Mouse (Mus musculus) heart, postnatal 0 days (tissue): Measurements from ENCODE around the gene Olfr223. TPM values are rescaled to one million over a fixed set of nuclear protein-coding genes. Genes with fewer than 3 reads are reported as not detected.
"Not testable (repeated sequence)": the region's sequence is repeated elsewhere in the genome, so short reads cannot be mapped to it uniquely, and the experiment has no call there.

Source experiments
- ATAC-seq: fragments of 200-750 bp; cut with Nextera tagmentation; 2 replicates; pipeline ENCODE4 v1.8.0; 2017; ENCODE audit warnings: low read depth, moderate number of reproducible peaks, moderate library complexity; ENCODE audit not compliant: insufficient read depth
- DNase-seq: peaks from one replicate; pipeline ENCODE4 v3.0.0-alpha.2; 2016; ENCODE audit warnings: low spot score
- H3K27ac ChIP-seq: fragments of 300-500 bp; sonication (generic); 2 replicates; pipeline ENCODE4 v1.5.1; 2014; ENCODE audit warnings: low read depth, mild to moderate bottlenecking
- H3K27me3 ChIP-seq: fragments of 300-500 bp; sonication (generic); 2 replicates; pipeline ENCODE4 v1.6.1; 2014; ENCODE audit warnings: low read length, mixed read lengths; ENCODE audit not compliant: control insufficient read depth, insufficient read depth
- H3K36me3 ChIP-seq: fragments of 300-500 bp; sonication (generic); replicated peaks from 2 replicates; pipeline ENCODE4 v1.6.1; 2014; ENCODE audit warnings: low read length, mixed read lengths; ENCODE audit not compliant: control insufficient read depth, insufficient read depth
- H3K4me1 ChIP-seq: fragments of 300-500 bp; sonication (generic); 2 replicates; pipeline ENCODE4 v1.6.1; 2014; ENCODE audit warnings: antibody characterized with exemption; ENCODE audit not compliant: control insufficient read depth, insufficient read depth
- H3K4me2 ChIP-seq: fragments of 300-500 bp; sonication (generic); 2 replicates; pipeline ENCODE4 v1.6.1; 2014; ENCODE audit warnings: low read depth, mild to moderate bottlenecking, low read length, moderate library complexity
- H3K4me3 ChIP-seq: fragments of 300-500 bp; sonication (generic); 2 replicates; pipeline ENCODE4 v1.5.1; 2014; ENCODE audit warnings: low read depth, low read length
- H3K9ac ChIP-seq: fragments of 300-500 bp; sonication (generic); replicated peaks from 2 replicates; pipeline ENCODE4 v1.6.1; 2014; ENCODE audit warnings: low read depth, low read length, mixed read lengths
- H3K9me3 ChIP-seq: fragments of 300-500 bp; sonication (generic); replicated peaks from 2 replicates; pipeline ENCODE4 v1.6.1; 2016; ENCODE audit warnings: low read length; ENCODE audit not compliant: control insufficient read depth
- CTCF ChIP-seq: IDR thresholded peaks from 2 replicates; pipeline ENCODE4 v1.5.1; 2016; ENCODE audit warnings: antibody characterized with exemption, control low read depth, low read depth
- EP300 ChIP-seq: IDR thresholded peaks from 2 replicates; pipeline ENCODE4 v1.6.1; 2016; ENCODE audit warnings: antibody characterized with exemption, low read depth
- WGBS: fragments of 180-500 bp; shearing (Covaris S2); extraction: QIAGEN DNeasy Blood & Tissue Kit; methylation state at CpG from one replicate; pipeline ENCODE4 v1.1.7; 2014; 5-methylcytosine and 5-hydroxymethylcytosine counted together
- polyA plus RNA-seq: library from polyadenylated mRNA; unstranded; fragments of >200 nt; fragmentation: Nextera tagmentation; extraction: Ambion mirVana; gene quantifications from 2 replicates; pipeline ENCODE4 v1.2.1, GENCODE M21; 2015
- total RNA-seq: library from RNA; depleted of rRNA; stranded (reverse); fragments of >200 nt; gene quantifications from 2 replicates; pipeline ENCODE4 v1.2.3, GENCODE M21; 2014; ENCODE audit warnings: low replicate concordance

Olfr223 gene
- total and polyA plus RNA-seq, 2 experiments from 2014 or later, result not detected

DNA sequence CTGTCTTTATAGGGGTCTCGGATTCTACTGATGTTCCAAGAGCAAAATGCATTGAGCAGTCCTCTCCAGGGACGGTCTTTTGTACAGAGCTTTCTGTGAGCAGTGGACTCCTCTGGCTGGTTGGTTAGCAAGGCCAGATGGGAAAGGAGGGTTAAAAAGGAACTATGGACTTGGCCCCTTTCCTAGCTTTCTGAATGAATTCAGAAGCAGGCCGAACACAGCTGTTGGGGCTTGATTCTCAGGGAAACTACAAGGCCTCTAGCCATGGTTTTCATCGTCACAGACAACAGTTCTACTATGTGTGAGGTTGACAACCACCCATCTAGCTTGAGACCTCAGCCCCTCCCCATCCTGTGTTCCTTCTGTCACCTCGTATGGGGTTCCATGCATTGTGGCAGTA lies 36.8 kb upstream of the Olfr223 start:
- H3K4me2 ChIP-seq, result no peak overlapping the region
- no peak overlapping the region for H3K27ac ChIP-seq
- no peaks in the 10 kb centered on the region for H3K4me1 ChIP-seq
- no peaks in the 10 kb centered on the region for H3K9me3 ChIP-seq
- H3K36me3 ChIP-seq, result no peaks in the 10 kb centered on the region
- 59% methylated on average over 5 of the region's 5 CpGs for WGBS
- DNase-seq (peak; percentile 30), ATAC-seq (no peak)
- H3K4me3 ChIP-seq, result no peak overlapping the region
- TF ChIP-seq CTCF (no peak), EP300 (no peak)
- no peak overlapping the region for H3K9ac ChIP-seq
- H3K27me3 ChIP-seq, result 0 out of 2 replicates have a peak, but pooled peaks cover 2% of the 10 kb centered on the region

DNA sequence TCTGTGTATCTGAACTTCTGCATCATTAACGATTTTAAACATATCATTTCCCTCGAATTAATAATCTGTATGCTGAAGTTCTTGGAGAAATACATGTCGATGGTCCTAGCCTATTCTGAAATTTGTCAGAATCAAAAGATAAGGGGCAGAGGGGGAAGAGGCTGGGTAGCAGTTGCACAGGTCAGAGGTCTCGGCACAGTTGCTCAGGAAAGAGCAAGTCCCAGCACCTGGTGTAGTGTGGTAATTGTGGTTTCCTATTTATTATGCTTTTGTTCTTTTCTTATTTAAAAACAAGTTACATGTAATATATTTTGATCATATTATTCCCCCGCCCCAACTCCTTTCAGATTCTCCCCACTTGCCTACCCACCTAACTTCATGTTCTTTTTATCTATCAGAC lies 35.1 kb upstream of the Olfr223 start:
- Histone ChIP-seq H3K4me1 (no peaks in the 10 kb centered on the region), H3K4me3 (no peak overlapping the region), H3K4me2 (no peak overlapping the region), H3K27me3 (0 out of 2 replicates have a peak, but pooled peaks cover 2% of the 10 kb centered on the region), H3K9me3 (no peaks in the 10 kb centered on the region), H3K9ac (no peak overlapping the region), H3K27ac (no peak overlapping the region), H3K36me3 (no peaks in the 10 kb centered on the region)
- ATAC-seq (no peak), DNase-seq (no peak)
- 60% methylated on average over 5 of the region's 5 CpGs for WGBS
- TF ChIP-seq EP300 (no peak), CTCF (no peak)

DNA sequence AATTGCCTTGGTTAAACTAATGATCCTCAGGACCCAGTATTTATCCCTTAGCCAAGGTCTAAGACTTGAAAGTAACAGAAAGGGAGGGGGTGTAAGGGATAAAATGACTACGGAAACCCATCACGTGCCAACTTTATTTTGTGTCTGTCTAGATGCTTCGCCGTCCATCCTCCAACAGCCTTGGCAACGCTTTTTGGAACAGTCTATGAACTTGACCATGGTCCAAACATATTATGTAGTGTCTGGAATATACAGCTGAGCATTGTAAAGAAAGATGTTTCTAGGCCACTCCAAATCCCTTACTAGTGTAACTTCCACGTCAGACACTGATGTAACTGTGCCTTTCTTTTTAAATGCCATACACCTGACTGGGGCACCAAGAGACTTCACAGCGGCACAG lies 33.1 kb upstream of the Olfr223 start:
- ATAC-seq, result no peak

DNA sequence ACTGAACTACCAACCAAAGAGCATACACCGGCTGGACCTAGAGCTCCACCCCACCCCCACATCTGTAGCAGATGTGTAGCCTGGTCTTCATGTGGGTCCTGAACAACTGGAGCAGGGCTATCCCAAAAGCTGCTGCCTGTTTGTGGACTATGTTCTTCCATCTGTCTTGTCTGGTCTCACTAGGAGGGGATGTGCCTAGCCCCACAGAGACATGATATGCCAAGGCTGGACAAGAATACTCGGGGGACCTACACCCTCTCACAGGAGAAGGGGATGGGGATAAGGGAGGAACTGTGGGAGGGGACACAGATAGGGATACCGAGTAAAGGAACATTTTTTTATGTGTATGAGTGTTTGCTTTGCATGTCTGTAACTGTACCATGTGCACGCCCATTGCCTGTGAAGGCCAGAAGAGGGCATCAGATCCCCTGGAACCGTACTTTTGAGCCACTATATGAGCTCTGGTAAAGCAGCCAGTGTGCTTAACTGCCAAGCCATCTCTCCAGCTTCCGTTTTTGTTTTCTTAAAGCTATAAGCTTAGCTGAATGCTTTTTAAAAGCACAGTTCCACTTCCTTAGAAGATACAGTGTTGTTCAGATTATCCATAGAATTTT lies 31.0 kb upstream of the Olfr223 start:
- DNase-seq (peak; percentile 55), ATAC-seq (peak; percentile 78)
- 25% methylated on average over 6 of the region's 6 CpGs for WGBS
- Histone ChIP-seq H3K27ac (no peak overlapping the region), H3K27me3 (no peaks in the 10 kb centered on the region), H3K9ac (no peak overlapping the region), H3K9me3 (no peaks in the 10 kb centered on the region), H3K4me3 (no peak overlapping the region), H3K4me2 (no peak overlapping the region), H3K36me3 (no peaks in the 10 kb centered on the region), H3K4me1 (no peaks in the 10 kb centered on the region)
- TF ChIP-seq EP300 (no peak), CTCF (peak; percentile 84)

More for the DNA sequence above, 33.1 kb upstream of the Olfr223 start:
- Histone ChIP-seq H3K36me3 (no peaks in the 10 kb centered on the region), H3K4me1 (no peaks in the 10 kb centered on the region), H3K9me3 (no peaks in the 10 kb centered on the region), H3K27ac (no peak overlapping the region), H3K4me3 (no peak overlapping the region), H3K9ac (no peak overlapping the region), H3K27me3 (0 out of 2 replicates have a peak, but pooled peaks cover 2% of the 10 kb centered on the region), H3K4me2 (no peak overlapping the region)
- 78% methylated on average over 7 of the region's 7 CpGs for WGBS
- TF ChIP-seq CTCF (no peak), EP300 (no peak)
- no peak for DNase-seq

DNA sequence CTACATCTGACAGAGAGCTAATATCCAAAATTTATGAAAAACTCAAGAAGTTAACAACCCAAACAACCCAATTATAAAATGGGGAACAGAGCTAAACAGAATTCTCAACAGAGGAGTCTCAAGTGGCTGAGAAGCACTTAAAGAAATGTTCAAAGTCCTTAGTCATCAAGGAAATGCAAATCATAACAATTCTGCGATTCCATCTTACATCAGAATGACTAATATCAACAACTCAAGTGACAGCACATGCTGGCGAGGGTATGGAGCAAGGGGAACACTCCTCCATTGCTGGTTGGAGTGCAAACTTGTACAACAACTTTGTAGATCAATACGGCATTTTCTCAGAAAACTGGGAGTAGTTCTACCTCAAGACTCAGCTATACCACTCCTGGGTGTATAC lies 29.1 kb upstream of the Olfr223 start:
- Histone ChIP-seq H3K9me3 (no peaks in the 10 kb centered on the region), H3K4me1 (no peaks in the 10 kb centered on the region), H3K4me3 (no peak overlapping the region), H3K9ac (no peak overlapping the region), H3K27ac (no peak overlapping the region), H3K27me3 (no peaks in the 10 kb centered on the region), H3K4me2 (no peak overlapping the region), H3K36me3 (no peaks in the 10 kb centered on the region)
- WGBS, result 64% methylated on average over 3 of the region's 3 CpGs
- no peak for ATAC-seq
- DNase-seq, result no peak
- TF ChIP-seq CTCF, result no peak
- no peak for TF ChIP-seq EP300

DNA sequence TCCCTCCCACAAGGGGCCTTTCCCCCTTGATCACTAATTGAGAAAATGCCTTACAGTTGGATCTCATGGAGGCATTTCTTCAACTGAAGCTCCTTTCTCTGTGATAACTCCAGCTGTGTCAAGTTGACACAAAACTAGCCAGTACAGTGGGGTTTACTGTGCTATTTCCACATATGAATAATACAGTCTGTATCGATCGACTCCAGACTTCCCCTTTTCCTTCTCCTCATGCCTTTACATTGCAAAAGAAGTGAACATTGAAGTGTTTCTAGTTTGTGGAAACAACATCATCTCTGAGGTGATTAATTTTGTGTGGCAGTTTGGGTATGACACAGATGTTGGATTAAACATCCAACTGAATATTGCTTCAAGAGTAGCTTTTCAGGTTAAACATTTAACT lies 23.9 kb upstream of the Olfr223 start:
- 90% methylated on average over 2 of the region's 2 CpGs for WGBS
- H3K4me1 ChIP-seq, H3K27me3 ChIP-seq, H3K36me3 ChIP-seq, ATAC-seq, DNase-seq, H3K27ac ChIP-seq, H3K9me3 ChIP-seq, H3K9ac ChIP-seq, H3K4me3 ChIP-seq, H3K4me2 ChIP-seq: not testable (repeated sequence)
